In genomic region chr7:81123553-81123952, GRCm38 (mm10) we compare ENCODE assay signal across 25 mouse cellular contexts. TPM values are rescaled to one million over a fixed set of nuclear protein-coding genes. Genes with fewer than 3 reads are reported as not detected.
DNase-seq lines count a peak whose midpoint lies in the region; ATAC-seq lines count a peak whose summit lies in the region.
"Had no signal": no experiment of that assay in that cellular context is flagged by ENCODE, and none has a peak within 500 bp of the region (broad histone marks: within the 10 kb centered on the region; RNA-seq: fewer than 3 reads in every experiment).

No protein-coding gene starts in this region.

- no peaks in the 10 kb centered on the region for H3K36me3 ChIP-seq in intestine, embryonic 16.5 days (ENCODE audit: control insufficient read depth, insufficient read depth, low read length)
- H3K36me3 ChIP-seq in intestine, embryonic 15.5 days = no peaks in the 10 kb centered on the region
- no peaks in the 10 kb centered on the region for H3K36me3 ChIP-seq in liver, embryonic 16.5 days (ENCODE audit: control insufficient read depth, insufficient read depth)
- H3K36me3 ChIP-seq: limb, embryonic 15.5 days; midbrain, embryonic 13.5 days; neural tube, embryonic 13.5 days had no signal

- no peaks in the 10 kb centered on the region for H3K27me3 ChIP-seq in intestine, embryonic 16.5 days (replicated peaks; ENCODE audit: control insufficient read depth, insufficient read depth, low read length)
- H3K27me3 ChIP-seq in intestine, embryonic 15.5 days (replicated peaks) = no peaks in the 10 kb centered on the region
- no peaks in the 10 kb centered on the region for H3K27me3 ChIP-seq in liver, embryonic 16.5 days (ENCODE audit: control insufficient read depth, insufficient read depth, low read depth, low read length)
- H3K27me3 ChIP-seq: CH12.LX; forebrain, embryonic 13.5 days; limb, embryonic 15.5 days; midbrain, embryonic 13.5 days; neural tube, embryonic 13.5 days had no signal

- 0 out of 2 replicates have a peak, but pooled peaks have one; percentile 6 for ATAC-seq in intestine, embryonic 16.5 days
- ATAC-seq in intestine, embryonic 15.5 days = no peak
- peak; percentile 56 for ATAC-seq in liver, embryonic 16.5 days (ENCODE audit: low read depth)
- ATAC-seq: forebrain, embryonic 13.5 days; intestine, postnatal 0 days; midbrain, embryonic 13.5 days had no signal

- H3K9me3 ChIP-seq in intestine, embryonic 16.5 days (ENCODE audit: control insufficient read depth, low read length) = no peaks in the 10 kb centered on the region
- no peaks in the 10 kb centered on the region for H3K9me3 ChIP-seq in intestine, embryonic 15.5 days
- H3K9me3 ChIP-seq in liver, embryonic 16.5 days (replicated peaks; ENCODE audit: control insufficient read depth, low read length) = no peaks in the 10 kb centered on the region
- H3K9me3 ChIP-seq: forebrain, embryonic 13.5 days; limb, embryonic 15.5 days; midbrain, embryonic 13.5 days; neural tube, embryonic 13.5 days had no signal

- peak; percentile 20 for DNase-seq in c-Kit-negative CD71-positive TER-119-positive erythroid progenitor cells, embryonic 14.5 days (ENCODE audit: low read depth, low spot score)
- DNase-seq in liver = peak; percentile 61
- DNase-seq in adrenal gland, postnatal 4 days (ENCODE audit: low spot score in 2 of 2) = no peak
- DNase-seq in right cerebral cortex, postnatal 25 days = no peak
- DNase-seq: adrenal gland, postnatal 36 days; cerebellum, adult 2 months; gastrocnemius, postnatal 14 days; heart, adult 2 months; heart, postnatal 10 days; lung, postnatal 14 days; spleen, adult 18-20 months; thymus, postnatal 36 days had no signal

- H3K9ac ChIP-seq in intestine, embryonic 16.5 days (ENCODE audit: low read depth, low read length) = no peak overlapping the region
- H3K9ac ChIP-seq in intestine, embryonic 15.5 days = no peak overlapping the region
- no peak overlapping the region for H3K9ac ChIP-seq in liver, embryonic 16.5 days (ENCODE audit: low read depth, low read length)
- H3K9ac ChIP-seq: forebrain, embryonic 13.5 days; hindbrain, embryonic 14.5 days; limb, embryonic 15.5 days; midbrain, embryonic 13.5 days; neural tube, embryonic 13.5 days had no signal

- peaks cover 4% of the 10 kb centered on the region; the same call in 1 of the 2 replicates for H3K4me1 ChIP-seq in intestine, embryonic 16.5 days (ENCODE audit: control insufficient read depth, insufficient read depth, low read length)
- no peaks in the 10 kb centered on the region for H3K4me1 ChIP-seq in intestine, embryonic 15.5 days (replicated peaks)
- H3K4me1 ChIP-seq in liver, embryonic 16.5 days (ENCODE audit: control insufficient read depth, low read depth, low read length) = peaks cover 27% of the 10 kb centered on the region

- no peak overlapping the region for H3K4me2 ChIP-seq in intestine, embryonic 16.5 days (ENCODE audit: low read depth, low read length)
- no peak overlapping the region for H3K4me2 ChIP-seq in intestine, embryonic 15.5 days (replicated peaks)
- H3K4me2 ChIP-seq in liver, embryonic 16.5 days (ENCODE audit: low read depth, low read length) = peak overlapping the region; percentile 57; the same call in 1 of the 2 replicates
- H3K4me2 ChIP-seq: forebrain, embryonic 13.5 days; hindbrain, embryonic 14.5 days; limb, embryonic 15.5 days; midbrain, embryonic 13.5 days; neural tube, embryonic 13.5 days had no signal

- 68% methylated on average over 5 of the region's 5 CpGs for WGBS in intestine, embryonic 16.5 days
- WGBS in intestine, embryonic 15.5 days = 63% methylated on average over 5 of the region's 5 CpGs
- WGBS in liver, embryonic 16.5 days (ENCODE audit: insufficient replicate concordance) = 31% methylated on average over 5 of the region's 5 CpGs

- no peak overlapping the region for H3K4me3 ChIP-seq in intestine, embryonic 16.5 days (ENCODE audit: low read length)
- H3K4me3 ChIP-seq in intestine, embryonic 15.5 days (replicated peaks) = no peak overlapping the region
- H3K4me3 ChIP-seq in liver, embryonic 16.5 days (ENCODE audit: low read depth, low read length) = peak overlapping the region; percentile 31
- H3K4me3 ChIP-seq: forebrain, embryonic 13.5 days; heart, adult 2 months; limb, embryonic 15.5 days; midbrain, embryonic 13.5 days; neural tube, embryonic 13.5 days had no signal

- H3K27ac ChIP-seq in intestine, embryonic 16.5 days (ENCODE audit: low read length) = no peak overlapping the region
- H3K27ac ChIP-seq in intestine, embryonic 15.5 days = no peak overlapping the region
- H3K27ac ChIP-seq in liver, embryonic 16.5 days (ENCODE audit: low read length) = no peak overlapping the region
- H3K27ac ChIP-seq: forebrain, embryonic 13.5 days; heart, adult 2 months; hindbrain, embryonic 14.5 days; limb, embryonic 15.5 days; midbrain, embryonic 13.5 days; neural tube, embryonic 13.5 days had no signal

RNA-seq across cellular contexts. Expression of gene Slc28a1, which starts 9.0 kb away (rescaled TPM):
- 9.1 and 9.5 TPM in 2 replicates for polyA plus RNA-seq in intestine, embryonic 16.5 days (2015; fragmentation: Nextera tagmentation; extraction: Ambion mirVana)
- polyA plus RNA-seq in intestine, embryonic 15.5 days (2015; fragmentation: Nextera tagmentation; extraction: Ambion mirVana) = 5.1 and 6.9 TPM in 2 replicates
- polyA plus RNA-seq in liver, embryonic 16.5 days (2015; fragmentation: Nextera tagmentation; extraction: Ambion mirVana) = 0.90 and 0.96 TPM in 2 replicates
- under 1 TPM; 0.56 TPM for total RNA-seq in adrenal gland, postnatal 4 days (2021)
- total RNA-seq: megakaryocyte, adult 5-6 weeks; MEL had no signal
- polyA plus RNA-seq: forebrain, embryonic 13.5 days; hindbrain, embryonic 14.5 days; midbrain, embryonic 13.5 days; neural tube, embryonic 13.5 days; stomach, embryonic 14.5 days had no signal

Comparison
In these comparisons a context has a peak if more than half of its experiments do, and no peak if none do; other contexts are left out.
1. DNase-seq: peak in c-Kit-negative CD71-positive TER-119-positive erythroid progenitor cells, embryonic 14.5 days (single experiment) and liver (single experiment); none in adrenal gland, postnatal 4 days (0 of 2) and right cerebral cortex, postnatal 25 days (single experiment).